Mouse (Mus musculus): ENCODE data around the gene Zc2hc1c.

Gene Zc2hc1c

GRCm38 (mm10) chr12:85281756-85282155 lies 6.6 kb upstream of the Zc2hc1c start:
- in situ Hi-C loops (cut with MboI, MseI) = loop anchor here (5.0 to 25.0 kb wide), 2 partner anchors 64 to 119 kb away; partner anchors contain the start of genes Eif2b2 and Rps6kl1

DNA sequence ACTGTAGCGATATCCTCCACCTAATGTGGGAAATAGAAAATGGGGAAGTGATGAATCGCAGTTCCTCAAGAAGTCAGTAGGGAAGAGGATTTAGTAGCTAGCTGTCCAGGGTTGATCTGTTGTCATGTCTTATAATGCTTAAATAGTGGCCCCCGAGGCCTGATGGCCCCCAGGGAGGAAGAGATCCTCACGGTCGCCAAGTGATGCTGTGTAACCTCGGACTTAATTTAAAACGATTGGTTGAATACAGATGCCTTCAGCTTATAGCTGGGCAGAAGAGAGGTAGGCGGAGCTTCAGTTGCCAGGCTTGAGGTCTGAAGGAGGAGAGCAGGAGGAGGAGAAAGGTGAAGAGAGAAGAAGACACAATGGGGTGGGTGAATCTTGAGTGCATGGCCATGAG lies 4.1 kb upstream of the Zc2hc1c start:
- in situ Hi-C loops (cut with MboI, MseI) = loop anchor here (5.0 to 25.0 kb wide), 2 partner anchors 67 to 122 kb away; partner anchors contain the start of genes Eif2b2 and Rps6kl1

DNA sequence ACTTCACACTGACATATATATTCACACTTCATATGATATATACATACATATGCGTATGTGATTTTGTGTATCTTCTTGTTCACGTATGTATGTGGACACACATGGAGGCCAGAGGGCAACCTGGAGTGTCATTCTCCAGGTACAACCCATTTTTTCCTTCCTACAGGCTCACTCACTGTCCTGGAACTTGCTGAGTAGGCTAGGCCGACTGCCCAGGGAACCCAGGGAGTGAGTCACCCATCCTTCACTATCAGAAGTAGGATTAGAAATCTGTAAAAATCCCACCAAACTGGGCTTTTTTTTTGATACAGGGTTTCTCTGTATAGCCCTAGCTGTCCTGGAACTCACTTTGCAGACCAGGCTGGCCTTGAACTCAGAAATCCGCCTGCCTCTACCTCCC lies 3.4 kb upstream of the Zc2hc1c start:
- in situ Hi-C loops (cut with MboI, MseI) = loop anchor here (5.0 to 25.0 kb wide), 2 partner anchors 68 to 123 kb away; partner anchors contain the start of genes Eif2b2 and Rps6kl1

GRCm38 (mm10) chr12:85286941-85287340 lies 1.4 kb upstream of the Zc2hc1c start:
- in situ Hi-C loops (cut with MboI, MseI) = loop anchor here (25.0 kb wide), 1 partner anchor 125 kb away; the partner anchor contains the start of gene Rps6kl1

GRCm38 (mm10) chr12:85287809-85288485 lies 444 bp upstream of the Zc2hc1c start, which contains the start of gene Acyp1:
Acyp1 (minus strand) TSS chr12:85288438.
- in situ Hi-C loops (cut with MboI, MseI) = loop anchor here (25.0 kb wide), 1 partner anchor 126 kb away; the partner anchor contains the start of gene Rps6kl1

DNA sequence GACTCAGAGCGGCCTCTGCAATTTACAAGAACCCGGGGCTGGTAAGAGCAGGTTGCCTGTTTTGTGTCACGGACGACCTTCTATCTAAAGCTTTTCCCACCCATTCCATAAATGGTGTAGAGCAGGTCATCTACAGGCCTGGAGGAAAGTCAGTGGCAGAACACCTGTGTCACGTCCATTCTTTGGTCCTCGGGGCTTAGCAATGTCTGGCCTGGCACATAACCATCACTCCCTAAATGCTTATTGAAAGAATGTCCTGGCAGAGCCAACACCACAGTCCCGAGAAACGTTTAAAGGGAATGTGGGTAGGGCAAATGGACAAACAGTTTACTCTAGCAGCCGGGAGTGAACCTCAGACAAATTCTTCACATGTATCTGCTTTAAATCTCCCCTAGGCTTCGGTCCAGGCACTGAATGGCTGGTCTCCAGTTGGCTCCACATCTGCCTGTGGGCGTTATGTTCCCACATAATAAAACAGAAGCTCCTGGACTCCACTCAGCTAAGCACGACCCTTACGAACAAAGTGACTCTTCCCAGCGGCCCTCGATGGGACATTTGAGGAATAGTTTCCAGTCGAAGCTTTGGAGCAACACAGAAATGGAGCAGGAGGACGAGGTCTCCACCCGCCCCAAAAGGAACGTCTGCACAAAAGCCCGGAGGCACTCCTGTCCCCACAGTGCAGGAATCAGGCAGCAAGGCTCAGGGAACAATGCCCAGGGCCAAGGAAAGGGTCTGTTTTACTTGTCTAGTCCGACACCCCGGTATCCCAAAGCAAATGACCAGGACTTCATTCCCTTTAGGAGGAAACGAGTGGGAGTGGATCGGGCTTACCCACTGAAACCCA lies 988 bp downstream of the Zc2hc1c start:
- in situ Hi-C loops (cut with MboI, MseI) = loop anchor here (25.0 kb wide), 1 partner anchor 127 kb away; the partner anchor contains the start of gene Rps6kl1

- in situ Hi-C loops (cut with MboI, MseI) = loop anchor here (25.0 kb wide), 1 partner anchor 128 kb away; the partner anchor contains the start of gene Rps6kl1
Observed at GRCm38 (mm10) chr12:85290633-85291032, 2.2 kb downstream of the Zc2hc1c start.

DNA sequence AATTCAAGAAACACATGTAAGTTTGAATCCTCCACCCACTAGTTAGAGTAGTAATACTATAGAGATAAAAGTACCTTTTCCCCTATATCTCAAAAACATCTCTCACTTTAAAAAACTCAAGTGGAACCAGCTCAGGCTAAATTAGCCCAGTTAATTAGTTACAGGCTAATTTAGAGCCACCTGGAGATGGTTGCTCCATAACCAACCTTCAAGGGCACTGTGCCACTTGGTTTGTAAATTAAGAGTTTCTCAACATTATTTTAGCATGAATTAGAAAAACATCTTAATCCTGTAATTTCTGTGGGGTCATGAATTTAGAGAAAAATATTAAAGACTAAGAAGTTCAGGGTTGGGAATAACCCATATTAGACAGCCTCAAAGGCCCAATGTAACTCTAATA lies 3.1 kb downstream of the Zc2hc1c start:
- in situ Hi-C loops (cut with MboI, MseI) = loop anchor here (25.0 kb wide), 1 partner anchor 129 kb away; the partner anchor contains the start of gene Rps6kl1

- in situ Hi-C loops (cut with MboI, MseI) = loop anchor here (25.0 kb wide), 1 partner anchor 130 kb away; the partner anchor contains the start of gene Rps6kl1
Observed at GRCm38 (mm10) chr12:85292288-85292687, 3.9 kb downstream of the Zc2hc1c start.

GRCm38 (mm10) chr12:85292906-85293305 lies 4.5 kb downstream of the Zc2hc1c start:
- in situ Hi-C loops (cut with MboI, MseI) = loop anchor here (25.0 kb wide), 1 partner anchor 131 kb away; the partner anchor contains the start of gene Rps6kl1

- in situ Hi-C loops (cut with MboI, MseI) = loop anchor here (25.0 kb wide), 1 partner anchor 133 kb away; the partner anchor contains the start of gene Rps6kl1
Observed at GRCm38 (mm10) chr12:85295506-85295905, 7.1 kb downstream of the Zc2hc1c start.

- in situ Hi-C loops (cut with MboI, MseI) = loop anchor here (25.0 kb wide), 1 partner anchor 135 kb away; the partner anchor contains the start of gene Rps6kl1
Observed at GRCm38 (mm10) chr12:85296915-85297314, 8.5 kb downstream of the Zc2hc1c start.

DNA sequence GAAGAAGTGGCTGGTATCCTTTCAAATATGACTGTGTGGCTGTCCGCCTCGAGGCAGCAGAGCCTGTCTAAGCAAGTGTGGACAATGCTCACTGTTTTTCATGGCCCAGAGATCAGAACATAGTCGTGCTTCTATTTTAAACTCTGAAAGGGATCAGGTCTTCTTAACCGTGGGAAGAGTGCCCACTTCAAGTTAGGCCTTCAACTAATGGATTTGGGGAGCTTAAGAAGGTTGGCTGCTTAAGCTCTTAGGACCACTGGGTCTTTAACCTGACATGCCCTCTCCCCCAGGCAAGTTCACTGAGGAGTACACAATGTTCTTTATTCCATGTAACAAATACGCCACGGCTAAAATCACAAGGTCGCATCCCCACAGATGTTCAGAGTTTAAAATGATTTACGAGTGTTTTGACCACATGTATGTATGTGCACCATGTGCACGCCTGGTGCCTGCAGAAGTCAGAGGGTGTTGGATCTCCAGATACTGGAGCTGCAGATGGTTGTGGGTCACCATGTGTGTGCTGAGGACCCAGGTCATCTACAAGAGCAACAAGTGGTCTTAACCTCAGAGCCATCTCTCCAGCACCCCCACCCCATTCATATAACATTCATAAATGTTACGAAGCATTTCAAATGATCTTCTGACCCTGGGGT lies 9.1 kb downstream of the Zc2hc1c start:
- in situ Hi-C loops (cut with MboI, MseI) = loop anchor here (25.0 kb wide), 1 partner anchor 135 kb away; the partner anchor contains the start of gene Rps6kl1

DNA sequence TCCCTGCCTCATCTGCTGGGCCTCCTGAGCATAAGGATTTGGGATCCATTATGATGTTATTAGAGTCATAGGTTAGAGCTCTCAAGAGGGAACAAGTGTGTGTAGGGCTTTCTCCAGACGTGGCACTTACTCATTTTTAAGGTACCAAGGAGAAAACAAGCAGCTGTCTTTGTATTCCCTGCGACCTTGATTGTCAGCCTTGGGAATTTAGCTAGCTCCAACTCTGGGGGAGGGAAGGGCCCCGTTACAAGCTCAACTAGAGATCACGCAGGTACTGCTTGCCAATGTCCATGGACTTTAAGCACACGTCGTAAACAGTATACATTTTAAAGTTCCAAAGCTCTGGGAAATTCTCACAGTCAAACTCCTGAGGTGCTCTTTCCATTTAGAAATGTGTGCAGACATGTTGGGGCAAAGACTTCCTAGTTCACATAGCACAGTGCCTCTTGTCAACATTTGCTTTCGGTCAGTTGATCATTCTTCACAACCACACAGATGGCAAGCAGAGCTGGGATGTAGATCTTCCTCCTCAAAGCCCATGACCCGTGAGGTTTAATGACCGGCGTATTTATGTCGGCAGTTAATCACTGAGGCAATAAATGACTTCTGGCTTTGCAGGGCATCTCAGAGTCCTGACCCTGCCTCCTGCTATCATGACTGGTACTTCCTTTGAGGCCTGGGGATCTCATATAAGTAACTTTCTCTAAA lies 9.9 kb downstream of the Zc2hc1c start:
- in situ Hi-C loops (cut with MboI, MseI) = loop anchor here (25.0 kb wide), 1 partner anchor 136 kb away; the partner anchor contains the start of gene Rps6kl1

DNA sequence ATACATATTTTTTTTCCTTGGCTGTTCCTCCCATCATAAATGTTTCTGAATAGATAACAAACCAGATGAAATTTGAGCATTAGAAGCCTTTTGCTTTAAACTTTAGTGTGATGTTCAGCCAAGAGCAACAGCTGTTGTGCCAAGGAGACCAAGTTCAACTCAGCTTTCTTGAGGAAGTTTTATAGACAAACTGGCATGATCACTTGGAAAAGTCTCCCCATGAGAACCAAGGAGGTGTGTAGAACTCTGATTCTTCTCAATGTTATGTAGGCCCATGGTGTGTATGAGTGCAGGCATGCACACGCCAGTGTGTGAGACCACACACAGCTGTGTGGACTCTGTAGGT lies 10.4 kb downstream of the Zc2hc1c start:
- in situ Hi-C loops (cut with MboI, MseI) = loop anchor here (25.0 kb wide), 1 partner anchor 137 kb away; the partner anchor contains the start of gene Rps6kl1

GRCm38 (mm10) chr12:85303256-85303655 lies 14.9 kb downstream of the Zc2hc1c start:
- in situ Hi-C loops (cut with MboI, MseI) = no loop called here

DNA sequence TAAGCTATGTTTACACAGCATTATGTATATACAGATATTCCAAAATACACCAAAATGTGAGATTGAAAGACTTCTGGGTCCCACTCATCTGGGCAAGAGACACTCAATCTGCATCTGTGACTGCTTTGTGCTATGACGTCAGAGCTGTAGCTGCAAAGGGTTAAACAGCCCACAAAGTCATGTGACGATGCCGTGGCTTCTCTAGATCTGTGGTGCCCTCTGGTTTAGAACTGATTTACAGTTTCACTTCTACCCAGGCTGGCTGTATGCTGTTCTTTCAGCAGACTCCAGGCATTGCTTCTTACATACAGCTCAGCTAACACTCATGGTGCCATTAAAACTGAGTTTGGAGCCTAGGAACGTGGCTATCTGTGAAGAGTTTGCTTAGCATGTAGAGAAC lies 16.3 kb downstream of the Zc2hc1c start:
- in situ Hi-C loops (cut with MboI, MseI) = no loop called here

- in situ Hi-C loops (cut with MboI, MseI) = no loop called here
Observed at GRCm38 (mm10) chr12:85305247-85305892, 17.0 kb downstream of the Zc2hc1c start.

DNA sequence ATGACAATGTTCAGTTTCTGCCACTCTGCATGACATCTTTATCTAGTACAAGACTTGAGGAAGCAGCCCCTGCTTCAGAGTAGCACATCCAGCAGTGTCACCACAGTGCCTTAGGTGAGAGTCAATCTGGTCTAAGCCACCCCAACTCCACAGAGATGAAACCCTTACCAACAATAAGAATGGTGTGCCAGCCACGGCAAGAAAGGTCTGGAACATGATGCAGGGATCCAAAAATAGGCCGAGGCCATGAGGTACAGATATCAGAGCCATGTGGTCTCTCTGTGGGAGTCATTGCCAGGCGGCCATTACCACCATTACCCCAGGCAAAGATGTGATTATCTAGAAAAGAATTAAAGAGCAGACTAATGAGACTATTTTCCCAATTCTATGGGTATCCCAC lies 20.3 kb downstream of the Zc2hc1c start:
- in situ Hi-C loops (cut with MboI, MseI) = no loop called here

- in situ Hi-C loops (cut with MboI, MseI) = no loop called here
Observed at GRCm38 (mm10) chr12:85330153-85330552, 41.8 kb downstream of the Zc2hc1c start.
